Mouse (Mus musculus): ENCODE measurements around the gene Eif5a. TPM values are rescaled to one million over a fixed set of nuclear protein-coding genes. Genes with fewer than 3 reads are reported as not detected.
"Not testable (repeated sequence)": the region's sequence is repeated elsewhere in the genome, so short reads cannot be mapped to it uniquely, and the experiment has no call there.

Eif5a gene
- total RNA-seq, 1 experiment from 2014 or later = 155 TPM

DNA sequence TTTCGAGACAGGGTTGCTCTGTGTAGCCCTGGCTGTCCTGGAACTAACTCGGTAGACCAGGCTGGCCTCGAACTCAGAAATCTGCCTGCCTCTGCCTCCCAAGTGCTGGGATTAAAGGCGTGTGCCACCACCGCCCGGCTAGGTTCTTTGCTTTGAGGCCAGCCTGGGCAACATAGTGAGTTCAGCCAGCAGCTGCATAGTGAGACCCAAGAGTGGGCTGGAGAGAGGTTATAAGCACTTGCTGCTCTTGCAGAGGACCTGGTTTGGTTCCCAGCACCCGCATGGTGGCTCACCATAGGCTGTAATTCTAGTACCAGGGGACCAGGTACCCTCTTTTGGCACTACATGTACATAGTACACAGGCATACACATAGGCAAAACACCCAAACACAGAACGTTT lies 8.4 kb upstream of the Eif5a start:
- not testable (repeated sequence) for ATAC-seq (ENCODE audit: extremely low read depth, insufficient number of reproducible peaks, low FRiP score, poor library complexity, severe bottlenecking)

DNA sequence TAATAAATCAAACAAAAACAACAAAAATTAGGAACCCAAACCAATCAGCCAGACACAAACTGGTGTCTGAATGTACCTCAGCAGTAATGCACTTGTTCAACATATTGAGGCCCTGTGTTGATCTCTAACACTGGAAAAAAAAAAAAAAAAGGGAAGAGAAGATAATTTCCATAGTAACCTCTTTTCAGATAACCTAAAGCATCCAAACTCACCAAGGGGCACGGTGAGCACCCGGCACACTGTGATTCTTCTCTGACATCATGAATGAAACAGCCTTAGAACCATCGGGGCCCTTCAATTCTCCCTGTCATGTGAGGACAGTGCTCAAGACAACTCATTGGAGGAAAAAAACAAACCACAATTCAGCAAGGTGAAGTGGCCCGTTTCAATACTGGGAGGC lies 8.0 kb upstream of the Eif5a start:
- no peak for ATAC-seq (ENCODE audit: extremely low read depth, insufficient number of reproducible peaks, low FRiP score, poor library complexity, severe bottlenecking)

DNA sequence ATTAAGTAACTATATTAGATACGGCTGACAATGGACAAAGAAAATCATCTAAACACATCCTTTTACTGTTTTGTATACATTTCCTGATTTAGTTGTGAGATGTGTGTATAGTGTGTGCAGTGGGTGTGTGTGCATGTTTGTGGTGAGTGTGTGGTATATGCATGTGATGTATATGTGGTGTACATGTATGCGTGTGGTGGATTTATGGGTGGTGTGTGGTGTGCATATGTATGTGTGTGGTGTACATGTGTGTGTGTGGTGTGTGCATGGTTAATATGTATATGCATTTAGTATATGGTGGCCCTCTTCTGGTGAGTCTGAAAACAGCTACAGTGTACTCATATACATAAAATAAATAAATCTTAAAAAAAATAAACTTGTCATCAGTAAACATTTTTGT lies 5.7 kb upstream of the Eif5a start:
- ATAC-seq (ENCODE audit: extremely low read depth, insufficient number of reproducible peaks, low FRiP score, poor library complexity, severe bottlenecking) = no peak

DNA sequence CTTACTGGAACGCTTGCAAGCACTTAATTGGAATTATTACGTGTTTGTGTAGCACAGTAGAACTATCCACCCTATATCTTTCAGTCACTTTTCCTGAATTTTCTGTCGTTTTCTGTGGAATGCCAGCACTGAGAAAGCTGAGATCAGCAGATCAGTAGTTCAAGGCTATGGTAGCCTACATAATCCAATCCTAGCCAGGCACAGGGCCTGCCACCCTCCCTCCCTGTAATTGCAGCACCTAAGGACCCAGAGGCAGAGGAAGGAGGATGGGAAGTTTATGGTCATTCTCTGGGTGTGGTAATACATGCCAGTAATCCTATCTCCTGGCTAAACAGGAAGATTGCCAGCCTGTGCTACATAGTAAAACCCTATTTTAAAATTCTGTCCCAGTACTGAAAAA lies 1.0 kb upstream of the Eif5a start:
- no peak for ATAC-seq (ENCODE audit: extremely low read depth, insufficient number of reproducible peaks, low FRiP score, poor library complexity, severe bottlenecking)

DNA sequence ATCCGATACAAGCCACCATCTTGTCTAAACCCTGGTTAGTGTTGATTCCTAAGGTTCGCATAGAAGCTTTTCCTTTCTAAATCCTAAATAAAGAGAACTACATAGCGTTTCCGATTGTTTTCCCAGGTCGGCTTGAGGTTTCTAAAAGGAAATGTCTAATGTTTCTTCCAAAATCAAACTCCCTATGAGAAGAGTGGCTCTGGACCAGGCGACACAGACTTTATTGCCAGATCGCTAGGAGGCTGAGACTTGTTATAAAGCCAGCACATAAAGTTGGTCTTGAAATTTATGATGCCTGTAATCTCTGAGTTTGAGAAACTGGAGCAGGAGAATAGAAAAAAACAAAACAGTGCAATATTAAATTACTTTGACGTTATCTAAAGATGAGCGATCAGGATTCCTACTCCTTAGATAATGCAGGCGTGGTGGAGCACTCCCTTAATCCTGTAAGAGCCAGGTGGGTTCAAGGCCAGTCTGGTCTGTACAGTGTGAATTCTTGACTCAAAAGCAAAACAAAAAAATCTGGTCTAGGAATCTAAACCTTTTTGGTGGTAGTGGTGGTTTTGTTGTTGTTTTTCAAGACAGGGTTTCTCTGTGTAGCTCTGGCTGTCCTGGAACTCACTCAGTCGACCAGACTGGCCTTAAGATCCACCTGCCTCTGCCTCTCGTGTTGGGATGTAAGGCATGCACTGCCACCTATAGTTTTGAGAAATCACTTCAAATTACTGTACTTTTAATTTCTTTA lies 426 bp upstream of the Eif5a start:
- no peak for ATAC-seq (ENCODE audit: extremely low read depth, insufficient number of reproducible peaks, low FRiP score, poor library complexity, severe bottlenecking)

DNA sequence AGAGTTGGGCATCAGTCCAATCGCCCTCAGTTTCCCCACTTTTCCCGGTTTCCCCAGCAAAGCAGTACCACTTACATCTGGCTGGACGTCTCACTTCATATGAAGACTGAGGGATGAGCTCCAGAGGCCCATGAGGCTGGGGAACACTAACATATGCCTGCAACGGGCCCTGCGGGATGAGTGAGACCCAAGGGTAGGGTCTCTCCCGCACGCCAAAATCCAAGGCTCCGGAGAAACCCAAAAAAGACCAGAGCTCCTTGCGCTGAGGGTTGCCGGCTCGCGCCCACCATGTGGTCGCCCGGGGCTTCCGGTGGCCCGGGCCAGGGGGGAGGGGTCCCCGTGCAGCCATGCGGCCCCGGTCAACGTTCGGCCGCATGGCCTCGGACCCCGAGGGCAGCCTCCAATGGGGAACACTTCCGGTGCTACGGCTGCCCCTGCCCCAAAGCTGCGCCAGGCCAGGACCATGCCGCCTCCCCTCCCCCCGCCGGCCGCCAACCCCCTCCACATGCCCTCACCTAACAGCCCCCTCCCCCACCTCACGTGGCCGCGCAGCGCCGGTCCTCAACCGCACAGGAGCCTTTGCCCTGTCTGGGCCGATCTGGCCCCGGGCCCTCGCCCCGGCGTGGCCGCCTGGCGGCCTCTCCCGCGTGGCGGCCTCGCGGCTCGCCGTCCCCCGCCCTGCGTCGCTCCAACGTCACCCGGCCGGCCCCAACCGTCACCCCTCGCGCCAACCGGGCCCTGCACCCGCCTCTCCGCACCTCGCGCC lies 1.3 kb downstream of the Eif5a start:
- ATAC-seq (ENCODE audit: extremely low read depth, insufficient number of reproducible peaks, low FRiP score, poor library complexity, severe bottlenecking) = no peak

DNA sequence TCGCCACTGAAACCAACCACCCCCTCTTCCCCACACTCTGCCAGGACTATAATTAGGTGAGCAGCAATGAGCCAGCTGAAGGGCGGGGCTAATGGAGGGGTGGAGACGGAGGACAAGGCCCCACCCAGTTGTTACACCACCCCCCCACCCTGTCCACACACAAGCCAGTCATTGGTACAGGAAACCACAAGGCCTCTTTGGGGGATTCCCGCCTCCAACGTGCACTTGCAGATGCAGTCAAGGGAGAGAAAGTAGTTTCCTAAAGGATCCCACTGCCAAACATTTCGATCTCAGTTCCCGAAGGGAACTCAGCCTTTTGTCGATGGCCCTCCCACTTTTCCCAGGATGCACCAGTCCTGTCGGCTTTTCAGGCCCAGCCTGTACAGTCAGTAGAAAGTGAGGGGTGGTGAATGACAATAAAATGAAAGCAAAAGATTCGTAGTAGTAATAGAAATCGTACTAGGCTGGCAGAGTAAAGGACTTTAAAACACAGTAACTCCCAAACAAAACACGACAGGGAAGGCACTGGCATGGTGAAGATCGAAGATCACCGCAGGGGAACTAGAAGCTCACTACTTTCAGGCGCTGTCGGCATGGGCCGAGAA lies 2.0 kb downstream of the Eif5a start:
- ATAC-seq (ENCODE audit: extremely low read depth, insufficient number of reproducible peaks, low FRiP score, poor library complexity, severe bottlenecking) = peak; percentile 43

DNA sequence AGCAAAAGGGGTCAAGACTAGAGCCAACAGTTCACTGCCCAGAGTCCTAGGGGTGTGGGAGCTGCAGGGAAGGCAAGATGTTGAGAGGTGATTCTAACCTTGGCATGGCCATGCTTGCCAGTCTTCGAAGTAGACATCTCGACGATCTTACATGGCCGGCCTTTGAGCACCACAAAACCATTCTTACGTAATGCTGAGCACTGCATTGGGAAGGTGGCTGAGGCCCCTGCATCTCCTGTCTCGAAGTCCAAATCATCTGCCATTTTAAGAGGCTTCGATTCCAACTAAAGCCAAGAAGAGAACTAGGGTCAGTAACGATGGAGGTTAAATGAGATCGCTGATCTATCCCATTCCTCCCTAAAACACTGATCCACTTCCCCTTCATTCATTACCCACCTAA lies 2.7 kb downstream of the Eif5a start:
- ATAC-seq (ENCODE audit: extremely low read depth, insufficient number of reproducible peaks, low FRiP score, poor library complexity, severe bottlenecking) = no peak

DNA sequence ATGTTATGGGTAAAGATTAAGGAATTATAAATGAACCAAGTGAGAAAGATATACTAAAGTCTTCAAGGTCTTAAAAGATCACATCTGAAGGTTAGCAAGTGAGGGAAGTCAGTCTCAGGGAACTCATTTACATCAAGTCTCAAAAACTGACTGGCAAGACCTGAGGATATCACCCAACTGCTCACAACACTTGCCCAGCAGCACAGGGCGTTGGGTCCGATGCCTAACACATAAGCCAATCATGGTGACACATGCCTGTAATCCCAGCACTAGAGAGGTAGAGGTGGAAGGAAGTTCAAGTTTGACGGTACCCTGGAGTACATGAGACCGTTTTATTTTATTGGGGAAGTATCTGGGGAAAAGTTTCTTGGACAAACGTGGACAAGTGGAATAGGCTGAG lies 3.6 kb downstream of the Eif5a start:
- ATAC-seq (ENCODE audit: extremely low read depth, insufficient number of reproducible peaks, low FRiP score, poor library complexity, severe bottlenecking) = no peak

DNA sequence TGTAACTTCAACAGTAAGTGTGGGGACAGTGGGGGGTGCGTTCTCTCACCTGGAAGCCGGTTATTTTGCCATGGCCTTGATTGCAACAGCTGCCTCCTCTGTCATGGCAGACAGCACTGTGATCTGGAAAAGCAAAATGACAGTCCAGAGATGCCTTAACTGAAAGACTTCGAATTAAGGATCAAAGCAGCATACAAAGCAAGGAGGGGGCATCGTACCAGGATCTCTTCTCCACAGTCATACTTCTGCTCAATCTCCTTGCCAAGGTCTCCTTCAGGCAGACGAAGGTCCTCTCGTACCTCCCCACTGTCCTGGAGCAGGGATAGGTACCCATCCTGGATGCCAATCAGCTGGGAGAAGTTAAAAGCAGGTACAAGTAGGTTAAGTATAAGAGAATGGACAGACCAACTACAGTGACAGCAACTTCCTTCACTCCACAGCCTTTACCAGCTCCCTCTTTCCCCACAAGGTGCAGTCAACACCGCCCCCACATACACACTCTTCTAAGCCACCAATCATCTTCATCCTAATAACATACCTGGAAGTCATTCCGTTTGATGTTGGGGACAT lies 4.3 kb downstream of the Eif5a start:
- no peak for ATAC-seq (ENCODE audit: extremely low read depth, insufficient number of reproducible peaks, low FRiP score, poor library complexity, severe bottlenecking)

DNA sequence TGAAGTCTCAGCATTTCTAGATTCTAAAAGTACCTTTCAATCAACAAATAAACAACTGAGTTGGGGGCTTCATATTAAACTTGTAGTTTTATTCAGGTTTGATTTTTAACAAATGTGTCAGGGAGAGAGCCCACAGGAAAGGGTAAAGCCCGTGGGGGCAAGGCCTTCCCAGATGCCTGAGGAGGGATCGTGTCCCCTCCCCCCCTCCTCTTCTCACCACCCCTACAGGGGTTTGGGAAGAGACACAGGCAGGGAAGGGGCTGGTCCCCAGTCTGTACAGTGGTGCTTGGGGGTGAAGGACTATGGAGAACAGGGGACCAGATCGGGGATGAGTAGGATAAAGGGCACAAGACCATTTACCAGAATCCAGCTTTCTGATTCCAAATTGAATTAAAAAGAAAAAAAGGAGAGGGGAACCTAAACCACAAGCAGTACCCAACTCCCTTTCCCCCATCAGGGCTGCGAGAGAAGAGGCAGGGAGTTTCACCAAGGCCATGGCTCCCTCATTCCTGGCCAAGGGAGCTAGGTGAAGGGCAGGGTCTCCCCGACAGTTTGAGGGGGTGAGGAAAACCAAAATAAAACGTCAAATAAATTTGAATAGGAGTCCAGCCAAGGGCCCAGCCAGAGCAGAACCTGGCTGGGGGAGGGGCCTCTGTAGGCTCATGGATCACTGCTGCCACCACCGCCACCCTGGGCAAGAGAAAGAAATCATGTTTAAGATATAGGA lies 4.9 kb downstream of the Eif5a start:
- not testable (repeated sequence) for ATAC-seq (ENCODE audit: extremely low read depth, insufficient number of reproducible peaks, low FRiP score, poor library complexity, severe bottlenecking)

DNA sequence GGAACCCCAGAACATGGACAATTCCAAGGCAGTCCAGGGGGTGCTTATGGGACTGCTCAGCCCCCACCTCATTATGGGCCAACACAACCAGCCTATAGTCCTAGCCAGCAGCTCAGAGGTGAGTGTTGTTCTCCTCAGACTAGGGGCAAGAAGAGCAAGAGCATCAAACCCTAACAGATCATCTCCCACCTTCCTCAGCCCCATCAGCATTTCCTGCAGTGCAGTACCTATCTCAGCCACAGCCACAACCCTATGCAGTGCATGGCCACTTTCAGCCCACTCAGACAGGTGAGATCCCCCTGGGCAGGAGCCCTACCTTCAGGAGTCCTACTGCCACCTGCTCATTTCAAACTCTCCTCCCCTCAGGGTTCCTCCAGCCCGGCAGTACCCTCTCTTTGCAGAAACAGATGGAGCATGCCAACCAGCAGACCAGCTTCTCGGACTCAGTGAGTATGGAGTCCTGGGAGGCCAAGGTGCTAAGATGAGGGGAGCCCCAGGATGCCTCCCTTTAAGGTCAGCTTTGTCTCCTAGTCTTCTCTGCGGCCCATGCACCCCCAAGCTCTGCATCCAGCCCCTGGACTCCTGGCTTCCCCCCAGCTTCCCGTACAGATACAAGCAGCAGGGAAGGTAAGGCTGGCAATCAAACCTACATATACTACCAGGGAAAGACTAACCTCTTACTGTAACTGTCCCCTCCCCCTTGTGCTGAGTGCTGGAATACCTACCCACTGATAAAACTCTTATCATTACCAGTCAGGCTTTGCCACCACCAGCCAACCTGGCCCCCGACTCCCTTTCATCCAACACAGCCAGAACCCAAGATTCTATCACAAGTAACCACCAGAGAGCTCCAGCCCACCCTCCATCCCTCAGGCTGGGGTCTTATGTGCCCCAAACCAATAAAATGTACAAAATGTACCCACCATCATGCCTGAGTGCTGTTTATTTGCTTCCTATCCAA lies 5.8 kb downstream of the Eif5a start:
- ATAC-seq (ENCODE audit: extremely low read depth, insufficient number of reproducible peaks, low FRiP score, poor library complexity, severe bottlenecking) = no peak

DNA sequence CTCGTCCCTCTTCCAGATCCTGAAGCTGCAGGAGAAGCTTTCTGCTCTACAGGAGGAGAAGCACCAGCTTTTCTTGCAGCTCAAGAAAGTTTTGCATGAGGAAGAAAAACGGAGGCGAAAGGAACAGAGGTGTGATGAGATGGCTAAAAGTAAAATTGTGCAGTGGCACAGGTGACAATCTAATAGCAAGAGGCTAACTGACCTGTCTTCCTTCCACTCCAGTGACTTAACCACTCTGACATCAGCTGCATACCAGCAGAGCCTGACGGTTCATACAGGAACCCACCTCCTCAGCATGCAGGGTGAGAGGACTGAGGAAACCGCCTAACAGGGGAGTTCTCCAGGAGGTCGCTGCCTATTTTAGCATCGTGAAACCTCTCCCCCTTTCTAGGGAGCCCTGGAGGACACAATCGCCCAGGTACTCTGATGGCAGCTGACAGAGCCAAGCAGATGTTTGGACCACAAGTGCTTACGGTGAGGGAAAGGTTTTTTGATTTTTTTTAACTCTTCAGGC lies 6.8 kb downstream of the Eif5a start:
- no peak for ATAC-seq (ENCODE audit: extremely low read depth, insufficient number of reproducible peaks, low FRiP score, poor library complexity, severe bottlenecking)

DNA sequence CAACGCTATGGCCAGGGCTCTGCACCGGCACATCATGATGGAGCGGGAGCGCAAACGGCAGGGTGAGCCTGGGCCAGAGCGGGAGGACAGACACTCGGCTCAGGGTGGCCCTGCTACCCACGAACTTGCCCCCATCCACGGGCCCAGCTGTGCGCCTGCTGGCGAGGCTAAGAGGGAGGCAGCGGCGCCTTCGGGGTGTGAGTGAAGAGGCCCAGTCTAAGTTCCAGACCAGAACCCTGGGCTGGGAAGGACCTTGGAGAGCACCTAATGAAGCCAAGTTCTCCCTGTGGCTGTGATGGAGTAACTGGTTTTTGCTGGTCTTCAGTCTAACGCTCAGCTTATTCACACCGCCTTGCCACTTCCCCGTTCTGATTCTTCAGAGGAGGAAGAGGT lies 7.4 kb downstream of the Eif5a start:
- no peak for ATAC-seq (ENCODE audit: extremely low read depth, insufficient number of reproducible peaks, low FRiP score, poor library complexity, severe bottlenecking)

DNA sequence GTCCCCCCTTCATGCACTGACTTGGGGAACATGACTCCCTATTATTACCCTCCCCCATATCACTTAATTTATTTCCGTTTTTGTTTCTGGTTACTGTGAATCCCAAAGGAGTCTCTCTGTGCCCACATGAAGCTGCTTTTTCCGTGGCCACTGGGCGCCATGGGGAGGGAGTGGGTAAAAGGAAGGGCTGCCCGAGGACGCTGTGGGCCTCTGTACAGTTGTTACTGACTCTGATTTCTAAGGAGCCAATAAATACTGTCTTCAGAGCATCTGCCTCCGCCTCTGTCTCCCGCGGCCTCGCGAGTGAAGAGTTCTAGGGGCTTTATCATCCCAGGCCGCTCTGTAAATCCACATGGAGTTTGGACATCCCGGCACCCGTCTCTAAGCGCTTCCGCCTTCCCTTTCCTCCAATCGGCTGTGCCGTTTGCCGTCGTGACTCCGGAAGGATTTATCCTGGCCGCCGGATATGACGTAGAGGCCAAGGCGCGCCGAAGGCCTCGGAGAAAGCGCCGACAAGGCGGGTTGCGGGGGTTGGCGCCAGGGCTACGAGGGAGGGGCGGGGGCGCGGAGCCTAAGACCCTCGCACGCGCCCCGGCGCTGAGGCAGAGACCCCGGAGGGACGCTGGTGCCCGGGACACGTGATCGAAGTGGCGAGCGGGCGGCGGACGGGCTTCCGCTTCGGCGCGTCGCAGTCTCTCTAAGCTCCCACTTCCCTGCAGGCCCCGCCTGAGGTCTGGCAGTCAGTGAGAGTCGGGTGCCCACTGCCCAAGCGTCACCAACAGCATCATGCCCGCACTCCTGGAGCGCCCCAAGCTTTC lies 8.0 kb downstream of the Eif5a start, which contains the start of gene Gps2:
TSS of gene Gps2 (plus strand) at position 335 of the 818 bp plus-strand sequence.
- peak; percentile 89 for ATAC-seq (ENCODE audit: extremely low read depth, insufficient number of reproducible peaks, low FRiP score, poor library complexity, severe bottlenecking)

DNA sequence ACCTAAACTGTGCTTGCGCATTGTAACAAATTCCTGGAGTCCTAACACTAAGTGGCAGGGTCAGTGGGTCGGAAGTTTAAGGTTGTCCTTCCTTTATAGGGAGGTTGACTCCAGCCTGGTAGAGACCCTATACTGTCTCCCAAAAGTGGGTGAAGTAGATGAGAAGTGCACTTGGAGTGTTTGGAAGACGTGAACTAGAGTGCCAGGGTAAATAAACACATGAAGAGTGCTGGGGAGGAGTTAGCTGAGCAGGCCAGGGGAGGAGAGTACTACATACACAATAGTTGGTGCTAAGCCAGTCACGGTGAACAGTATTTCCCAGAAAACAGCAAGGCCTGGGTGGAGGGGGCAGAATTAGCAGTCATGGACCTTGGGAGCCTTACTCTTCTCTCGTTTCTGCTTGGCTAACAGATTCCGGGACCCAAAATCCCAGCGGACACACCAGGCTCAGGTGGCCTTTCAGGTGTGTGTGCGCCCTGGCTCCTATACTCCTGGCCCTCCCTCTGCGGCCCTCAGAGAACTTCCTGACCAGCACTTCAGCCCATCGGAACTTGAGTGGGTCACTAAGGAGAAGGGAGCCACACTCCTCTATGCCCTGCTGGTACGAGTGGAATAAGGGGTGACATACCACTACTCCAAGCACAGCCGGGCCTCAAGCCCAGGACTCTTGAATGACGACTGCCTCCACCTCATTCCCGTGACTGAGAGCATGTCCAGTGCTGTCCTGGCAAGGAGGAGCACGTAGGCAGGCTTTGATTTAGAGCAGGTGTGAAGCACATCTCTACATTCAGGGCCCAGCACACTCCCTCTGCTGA lies 8.8 kb downstream of the Eif5a start:
- ATAC-seq (ENCODE audit: extremely low read depth, insufficient number of reproducible peaks, low FRiP score, poor library complexity, severe bottlenecking) = no peak
